Mouse (Mus musculus): Measurements from ENCODE around the gene Palm2.

DNA sequence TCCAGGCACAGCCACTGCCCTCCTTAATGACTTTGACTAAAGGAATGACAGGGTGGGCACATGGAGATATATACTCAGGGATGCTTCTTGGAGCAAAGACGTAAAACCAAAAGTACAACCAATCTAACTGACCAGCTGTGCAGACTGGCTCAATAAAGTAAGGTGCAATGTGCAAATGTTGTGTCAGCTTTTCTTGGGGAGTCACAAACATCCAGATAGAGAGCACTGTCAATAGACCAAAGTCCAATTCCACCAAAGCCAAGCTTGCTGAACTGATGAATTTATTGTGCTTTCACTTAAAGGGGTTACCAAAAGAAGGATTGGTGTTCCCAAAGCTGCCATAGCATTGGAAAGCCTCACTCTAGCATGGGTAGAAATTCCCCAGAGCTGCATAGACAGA is 77.7 kb downstream of the Palm2 start:
- no peak for TF ChIP-seq EP300 (IDR thresholded peaks at IDR 0.05; ENCODE audit: low read depth)
- TF ChIP-seq CTCF (IDR thresholded peaks at IDR 0.05; ENCODE audit: low read depth) = no peak

All from liver, embryonic 14.5 days (tissue).